Mouse (Mus musculus) hindbrain, embryonic 11.5 days (tissue): ENCODE measurements at regions not wholly inside any gene's neighbourhood (a gene's known extent, or its start where the extent isn't known, plus 50 kb on each side); places are given as distances from the start of the nearest gene placed in this dataset.

Experiments used
- ATAC-seq: fragments of 200-750 bp; cut with Nextera tagmentation; 2 replicates; pipeline ENCODE4 v1.8.0; 2017; ENCODE audit warnings: mild to moderate bottlenecking, moderate TSS enrichment, moderate library complexity; ENCODE audit not compliant: low FRiP score
- DNase-seq: peaks from one replicate; pipeline ENCODE4 v3.0.0-alpha.2; 2015; ENCODE audit warnings: low spot score
- H3K27ac ChIP-seq: fragments of 300-500 bp; sonication (generic); 2 replicates; pipeline ENCODE4 v1.5.1; 2014; ENCODE audit warnings: mild to moderate bottlenecking, low read depth, low read length
- H3K27me3 ChIP-seq: fragments of 300-500 bp; sonication (generic); 2 replicates; pipeline ENCODE4 v1.6.1; 2014; ENCODE audit warnings: mild to moderate bottlenecking, low read length, moderate library complexity, mixed read lengths; ENCODE audit not compliant: control insufficient read depth, insufficient read depth
- H3K36me3 ChIP-seq: fragments of 300-500 bp; sonication (generic); 2 replicates; pipeline ENCODE4 v1.6.1; 2014; ENCODE audit warnings: mild to moderate bottlenecking, low read length, moderate library complexity, mixed read lengths; ENCODE audit not compliant: control insufficient read depth, insufficient read depth
- H3K4me1 ChIP-seq: fragments of 300-500 bp; sonication (generic); replicated peaks from 2 replicates; pipeline ENCODE4 v1.6.1; 2014; ENCODE audit warnings: low read length, mixed read lengths; ENCODE audit not compliant: control insufficient read depth, insufficient read depth
- H3K4me2 ChIP-seq: fragments of 300-500 bp; sonication (generic); replicated peaks from 2 replicates; pipeline ENCODE4 v1.6.1; 2014; ENCODE audit warnings: mild to moderate bottlenecking, low read depth, low read length
- H3K4me3 ChIP-seq: fragments of 300-500 bp; sonication (generic); 2 replicates; pipeline ENCODE4 v1.5.1; 2014; ENCODE audit warnings: low read depth, low read length
- H3K9ac ChIP-seq: fragments of 300-500 bp; sonication (generic); 2 replicates; pipeline ENCODE4 v1.6.1; 2014; ENCODE audit warnings: low read depth, low read length
- H3K9me3 ChIP-seq: fragments of 300-500 bp; sonication (generic); 2 replicates; pipeline ENCODE4 v1.6.1; 2016; ENCODE audit warnings: low read length; ENCODE audit not compliant: control insufficient read depth
- WGBS: fragments of 180-500 bp; shearing (Covaris S2); extraction: QIAGEN DNeasy Blood & Tissue Kit; methylation state at CpG from one replicate; pipeline ENCODE4 v1.1.7; 2014; 5-methylcytosine and 5-hydroxymethylcytosine counted together

DNA sequence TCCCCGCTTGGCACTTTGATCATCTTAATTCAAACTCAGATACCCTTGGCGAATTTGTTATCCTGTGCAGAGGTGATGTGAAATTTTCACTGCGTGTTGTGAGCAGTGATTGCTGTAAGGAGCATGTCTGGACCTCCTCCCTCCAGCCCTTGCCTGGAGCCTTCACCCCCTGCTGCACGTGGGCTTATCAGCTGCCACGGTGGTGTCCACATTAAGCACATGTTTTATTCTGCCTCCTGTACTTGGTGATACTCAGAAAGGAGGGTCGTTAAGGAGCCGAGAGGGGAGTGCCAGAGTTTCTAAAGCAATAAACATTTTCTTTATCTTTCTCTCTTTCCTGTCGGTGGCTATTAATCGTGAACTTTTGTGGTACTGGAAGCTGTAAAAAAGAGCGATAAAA lies 258.8 kb downstream of the Ppp4r2 start:
- Histone ChIP-seq H3K27ac (no peak overlapping the region), H3K27me3 (no peaks in the 10 kb centered on the region), H3K4me1 (no peaks in the 10 kb centered on the region), H3K9ac (no peak overlapping the region), H3K9me3 (no peaks in the 10 kb centered on the region), H3K4me3 (no peak overlapping the region), H3K36me3 (no peaks in the 10 kb centered on the region), H3K4me2 (no peak overlapping the region)
- WGBS = 44% methylated on average over 9 of the region's 10 CpGs
- no peak for ATAC-seq
- DNase-seq = no peak
